Mouse (Mus musculus): ENCODE data around the gene Olfr523. TPM values are rescaled to one million over a fixed set of nuclear protein-coding genes. Genes with fewer than 3 reads are reported as not detected.
A peak's percentile ranks its signal among the peaks of the same experiment; 100 is the strongest.

Olfr523 gene
- polyA plus RNA-seq, 1 experiment = not detected

- Histone ChIP-seq H3K4me1 (ENCODE audit: control insufficient read depth, insufficient read depth, low read length) (no peaks in the 10 kb centered on the region), H3K4me3 (ENCODE audit: insufficient read depth, low read length) (peak within 1 kb of the TSS; percentile 76), H3K27ac (ENCODE audit: insufficient read depth, low read length) (no peak within 1 kb of the TSS)
- TF ChIP-seq POLR2A (IDR thresholded peaks at IDR 0.05; ENCODE audit: low read depth, low read length) (peak; percentile 69), CTCF (IDR thresholded peaks at IDR 0.05; ENCODE audit: borderline replicate concordance, insufficient read depth, low read length) (no peak)
Measured at GRCm38 (mm10) chr7:140137135-140138020, 35.6 kb upstream of the Olfr523 start, which contains the start of gene Mtg1. TSS of gene Mtg1 (plus strand) at chr7:140137564.

- TF ChIP-seq CTCF (IDR thresholded peaks at IDR 0.05; ENCODE audit: borderline replicate concordance, insufficient read depth, low read length) (no peak), POLR2A (IDR thresholded peaks at IDR 0.05; ENCODE audit: low read depth, low read length) (no peak)
- H3K27ac ChIP-seq (ENCODE audit: insufficient read depth, low read length) = no peak overlapping the region
- no peaks in the 10 kb centered on the region for H3K4me1 ChIP-seq (ENCODE audit: control insufficient read depth, insufficient read depth, low read length)
- H3K4me3 ChIP-seq (ENCODE audit: insufficient read depth, low read length) = peak overlapping the region; percentile 76
Measured at GRCm38 (mm10) chr7:140138021-140138310, 35.1 kb upstream of the Olfr523 start.

- TF ChIP-seq CTCF (IDR thresholded peaks at IDR 0.05; ENCODE audit: borderline replicate concordance, insufficient read depth, low read length) = peak; percentile 83; the same call in 1 of the 2 replicates
- TF ChIP-seq POLR2A (IDR thresholded peaks at IDR 0.05; ENCODE audit: low read depth, low read length) = no peak
- no peak overlapping the region for H3K4me3 ChIP-seq (ENCODE audit: insufficient read depth, low read length)
- no peaks in the 10 kb centered on the region for H3K4me1 ChIP-seq (ENCODE audit: control insufficient read depth, insufficient read depth, low read length)
- H3K27ac ChIP-seq (ENCODE audit: insufficient read depth, low read length) = no peak overlapping the region
Measured at GRCm38 (mm10) chr7:140141350-140141749, 31.7 kb upstream of the Olfr523 start.

- TF ChIP-seq CTCF (IDR thresholded peaks at IDR 0.05; ENCODE audit: borderline replicate concordance, insufficient read depth, low read length) = no peak
- TF ChIP-seq POLR2A (IDR thresholded peaks at IDR 0.05; ENCODE audit: low read depth, low read length) = no peak
- Histone ChIP-seq H3K27ac (ENCODE audit: insufficient read depth, low read length) (no peak overlapping the region), H3K4me1 (ENCODE audit: control insufficient read depth, insufficient read depth, low read length) (no peaks in the 10 kb centered on the region), H3K4me3 (ENCODE audit: insufficient read depth, low read length) (no peak overlapping the region)
Measured at GRCm38 (mm10) chr7:140144550-140144949, 28.5 kb upstream of the Olfr523 start.

- no peak for TF ChIP-seq POLR2A (IDR thresholded peaks at IDR 0.05; ENCODE audit: low read depth, low read length)
- no peak for TF ChIP-seq CTCF (IDR thresholded peaks at IDR 0.05; ENCODE audit: borderline replicate concordance, insufficient read depth, low read length)
- Histone ChIP-seq H3K4me1 (ENCODE audit: control insufficient read depth, insufficient read depth, low read length) (no peaks in the 10 kb centered on the region), H3K27ac (ENCODE audit: insufficient read depth, low read length) (no peak overlapping the region), H3K4me3 (ENCODE audit: insufficient read depth, low read length) (no peak overlapping the region)
Measured at GRCm38 (mm10) chr7:140153383-140153782, 19.6 kb upstream of the Olfr523 start.

GRCm38 (mm10) chr7:140153829-140154217, 19.2 kb upstream of the Olfr523 start:
- Histone ChIP-seq H3K4me3 (ENCODE audit: insufficient read depth, low read length) (no peak overlapping the region), H3K27ac (ENCODE audit: insufficient read depth, low read length) (no peak overlapping the region), H3K4me1 (ENCODE audit: control insufficient read depth, insufficient read depth, low read length) (no peaks in the 10 kb centered on the region)
- TF ChIP-seq POLR2A (IDR thresholded peaks at IDR 0.05; ENCODE audit: low read depth, low read length) = no peak
- no peak for TF ChIP-seq CTCF (IDR thresholded peaks at IDR 0.05; ENCODE audit: borderline replicate concordance, insufficient read depth, low read length)

GRCm38 (mm10) chr7:140154218-140154927, 18.6 kb upstream of the Olfr523 start, which contains the start of gene Sprn:
TSS of gene Sprn (minus strand) at chr7:140154877.
- TF ChIP-seq CTCF (IDR thresholded peaks at IDR 0.05; ENCODE audit: borderline replicate concordance, insufficient read depth, low read length) (no peak), POLR2A (IDR thresholded peaks at IDR 0.05; ENCODE audit: low read depth, low read length) (no peak)
- Histone ChIP-seq H3K4me1 (ENCODE audit: control insufficient read depth, insufficient read depth, low read length) (no peaks in the 10 kb centered on the region), H3K27ac (ENCODE audit: insufficient read depth, low read length) (no peak within 1 kb of the TSS), H3K4me3 (ENCODE audit: insufficient read depth, low read length) (peak within 1 kb of the TSS; percentile 5; the same call in 1 of the 2 replicates)

GRCm38 (mm10) chr7:140160363-140160762, 12.7 kb upstream of the Olfr523 start:
- no peak overlapping the region for H3K4me3 ChIP-seq (ENCODE audit: insufficient read depth, low read length)
- TF ChIP-seq POLR2A (IDR thresholded peaks at IDR 0.05; ENCODE audit: low read depth, low read length) = no peak
- no peak for TF ChIP-seq CTCF (IDR thresholded peaks at IDR 0.05; ENCODE audit: borderline replicate concordance, insufficient read depth, low read length)

GRCm38 (mm10) chr7:140164664-140165063, 8.4 kb upstream of the Olfr523 start, which contains the start of gene Olfr522:
TSS of gene Olfr522 (minus strand) at chr7:140164764.
- H3K4me3 ChIP-seq (ENCODE audit: insufficient read depth, low read length) = no peak within 1 kb of the TSS
- H3K4me1 ChIP-seq (ENCODE audit: control insufficient read depth, insufficient read depth, low read length) = no peaks in the 10 kb centered on the region
- H3K27ac ChIP-seq (ENCODE audit: insufficient read depth, low read length) = no peak within 1 kb of the TSS
- TF ChIP-seq POLR2A (IDR thresholded peaks at IDR 0.05; ENCODE audit: low read depth, low read length) (no peak), CTCF (IDR thresholded peaks at IDR 0.05; ENCODE audit: borderline replicate concordance, insufficient read depth, low read length) (no peak)

More at GRCm38 (mm10) chr7:140160363-140160762, 12.7 kb upstream of the Olfr523 start:
- Histone ChIP-seq H3K27ac (ENCODE audit: insufficient read depth, low read length) (no peak overlapping the region), H3K4me1 (ENCODE audit: control insufficient read depth, insufficient read depth, low read length) (no peaks in the 10 kb centered on the region)
